Mouse (Mus musculus) kidney, embryonic 15.5 days (tissue): ENCODE data around the gene Cpa5. TPM values are rescaled to one million over a fixed set of nuclear protein-coding genes. Genes with fewer than 3 reads are reported as not detected.

ENCODE experiments used
- ATAC-seq: fragments of 200-750 bp; cut with Nextera tagmentation; replicated peaks from 2 replicates; pipeline ENCODE4 v1.8.0; 2017; ENCODE audit warnings: moderate TSS enrichment; ENCODE audit not compliant: low FRiP score
- H3K27ac ChIP-seq: fragments of 300-500 bp; sonication (generic); 2 replicates; pipeline ENCODE4 v1.5.1; 2015; ENCODE audit warnings: mild to moderate bottlenecking, inconsistent platforms
- H3K27me3 ChIP-seq: fragments of 300-500 bp; sonication (generic); 2 replicates; pipeline ENCODE4 v1.6.1; 2015; ENCODE audit warnings: inconsistent platforms
- H3K36me3 ChIP-seq: fragments of 300-500 bp; sonication (generic); 2 replicates; pipeline ENCODE4 v1.6.1; 2015; ENCODE audit warnings: inconsistent platforms
- H3K4me1 ChIP-seq: fragments of 300-500 bp; sonication (generic); 2 replicates; pipeline ENCODE4 v1.6.1; 2015; ENCODE audit warnings: inconsistent platforms
- H3K4me2 ChIP-seq: fragments of 300-500 bp; sonication (generic); 2 replicates; pipeline ENCODE4 v1.6.1; 2015; ENCODE audit warnings: moderate library complexity, mild to moderate bottlenecking, inconsistent platforms
- H3K4me3 ChIP-seq: fragments of 300-500 bp; sonication (generic); replicated peaks from 2 replicates; pipeline ENCODE4 v1.5.1; 2015; ENCODE audit warnings: mild to moderate bottlenecking, inconsistent platforms
- H3K9ac ChIP-seq: fragments of 300-500 bp; sonication (generic); 2 replicates; pipeline ENCODE4 v1.6.1; 2015; ENCODE audit warnings: mild to moderate bottlenecking, inconsistent platforms
- H3K9me3 ChIP-seq: fragments of 300-500 bp; sonication (generic); replicated peaks from 2 replicates; pipeline ENCODE4 v1.6.1; 2016; ENCODE audit warnings: inconsistent platforms
- WGBS: fragments of 180-500 bp; shearing (Covaris S2); methylation state at CpG from one replicate; pipeline ENCODE4 v1.1.7; 2015; ENCODE audit warnings: mixed read lengths; 5-methylcytosine and 5-hydroxymethylcytosine counted together
- polyA plus RNA-seq: library from polyadenylated mRNA; unstranded; fragments of >200 nt; fragmentation: Nextera tagmentation; extraction: Ambion mirVana; gene quantifications from 2 replicates; pipeline ENCODE4 v1.2.1, GENCODE M21; 2015

The Cpa5 gene
- polyA plus RNA-seq, 1 experiment from 2014 or later, result 0.40 TPM

DNA sequence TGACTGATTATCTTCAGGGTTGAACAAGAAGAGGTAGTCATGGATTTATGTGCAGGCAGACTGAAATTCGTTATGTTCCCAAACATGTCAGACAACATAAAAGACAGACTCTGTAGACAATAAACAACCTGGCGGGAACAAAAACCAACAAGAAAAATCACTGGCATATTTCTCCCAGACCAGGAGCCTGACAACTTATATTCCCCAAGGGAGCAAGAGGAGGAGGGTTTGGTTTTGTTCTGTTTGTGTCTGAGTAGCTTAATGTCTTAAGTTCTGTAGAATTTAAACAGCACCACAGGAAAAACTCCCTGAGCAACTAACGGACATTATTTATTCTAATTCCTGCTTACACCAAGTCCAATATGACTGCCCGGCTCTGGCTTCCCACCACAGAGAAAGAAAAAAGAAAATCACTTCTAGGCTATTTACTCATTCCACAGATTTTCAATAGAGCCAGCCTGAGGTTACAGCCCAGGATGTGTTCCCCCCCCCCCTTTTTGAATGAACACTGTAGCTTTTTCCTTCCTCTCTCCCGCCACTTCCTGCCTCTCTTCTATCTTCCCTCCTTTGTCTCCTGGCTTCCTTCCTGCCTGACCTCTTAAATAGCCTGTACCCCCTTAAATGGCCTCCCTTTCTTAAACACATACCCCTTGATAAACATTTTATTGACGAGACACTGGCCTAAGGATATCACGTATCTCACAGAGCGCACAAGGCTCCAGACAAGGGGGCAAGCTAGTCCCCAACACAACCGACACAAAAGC, 41.8 kb downstream of the Cpa5 start:
- no peak overlapping the region for H3K9ac ChIP-seq
- H3K4me1 ChIP-seq, result peaks cover 59% of the 10 kb centered on the region
- H3K27ac ChIP-seq, result peak overlapping the region; percentile 92
- 29% methylated on average over 9 of the region's 9 CpGs for WGBS
- no peaks in the 10 kb centered on the region for H3K9me3 ChIP-seq
- no peaks in the 10 kb centered on the region for H3K36me3 ChIP-seq
- no peak overlapping the region for H3K4me2 ChIP-seq
- H3K27me3 ChIP-seq, result no peaks in the 10 kb centered on the region
- no peak; the same call in 1 of the 2 replicates for ATAC-seq
- no peak overlapping the region for H3K4me3 ChIP-seq

GRCm38 (mm10) chr6:30653518-30653917, 42.7 kb downstream of the Cpa5 start:
- Histone ChIP-seq H3K4me2 (no peak overlapping the region), H3K27me3 (no peaks in the 10 kb centered on the region), H3K36me3 (no peaks in the 10 kb centered on the region), H3K4me1 (peaks cover 59% of the 10 kb centered on the region), H3K4me3 (no peak overlapping the region), H3K9ac (no peak overlapping the region), H3K27ac (peak overlapping the region; percentile 92), H3K9me3 (no peaks in the 10 kb centered on the region)
- ATAC-seq, result no peak
- 55% methylated on average over 6 of the region's 6 CpGs for WGBS

- H3K4me1 ChIP-seq, result peaks cover 53% of the 10 kb centered on the region
- no peaks in the 10 kb centered on the region for H3K36me3 ChIP-seq
- H3K27ac ChIP-seq, result peak overlapping the region; percentile 92
- WGBS, result 25% methylated on average over 6 of the region's 6 CpGs
- no peaks in the 10 kb centered on the region for H3K9me3 ChIP-seq
- H3K27me3 ChIP-seq, result no peaks in the 10 kb centered on the region
- no peak overlapping the region for H3K4me2 ChIP-seq
- ATAC-seq, result no peak
- no peak overlapping the region for H3K4me3 ChIP-seq
- H3K9ac ChIP-seq, result no peak overlapping the region
Measured at GRCm38 (mm10) chr6:30654402-30654859, 43.6 kb downstream of the Cpa5 start.

GRCm38 (mm10) chr6:30654932-30655331, 44.1 kb downstream of the Cpa5 start:
- 74% methylated on average over 3 of the region's 3 CpGs for WGBS
- H3K36me3 ChIP-seq, result no peaks in the 10 kb centered on the region
- peak overlapping the region; percentile 92 for H3K27ac ChIP-seq

DNA sequence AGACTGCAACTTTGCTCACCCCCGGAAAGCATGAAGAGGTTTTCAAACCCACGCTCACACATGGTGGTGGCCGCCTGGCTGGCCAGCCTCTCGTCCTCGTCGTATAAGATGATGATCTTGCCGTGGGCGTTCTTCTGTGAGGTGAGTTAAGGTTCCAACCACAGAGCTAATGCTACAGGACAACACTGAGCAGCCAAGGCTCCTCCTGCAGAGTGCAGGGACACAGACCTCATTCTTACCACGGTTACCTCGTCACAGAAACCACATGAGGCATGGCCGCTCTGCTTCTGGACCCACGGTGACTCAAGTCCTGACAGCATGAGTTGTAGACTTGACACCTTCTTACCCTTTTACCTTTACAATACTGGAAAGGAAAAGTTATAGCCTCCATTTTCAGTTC, 46.5 kb downstream of the Cpa5 start:
- no peak for ATAC-seq
- 77% methylated on average over 12 of the region's 12 CpGs for WGBS

More at GRCm38 (mm10) chr6:30654932-30655331, 44.1 kb downstream of the Cpa5 start:
- no peak overlapping the region for H3K9ac ChIP-seq
- H3K27me3 ChIP-seq, result no peaks in the 10 kb centered on the region
- H3K9me3 ChIP-seq, result no peaks in the 10 kb centered on the region
- ATAC-seq, result no peak
- H3K4me1 ChIP-seq, result peaks cover 53% of the 10 kb centered on the region
- no peak overlapping the region for H3K4me3 ChIP-seq
- no peak overlapping the region for H3K4me2 ChIP-seq

DNA sequence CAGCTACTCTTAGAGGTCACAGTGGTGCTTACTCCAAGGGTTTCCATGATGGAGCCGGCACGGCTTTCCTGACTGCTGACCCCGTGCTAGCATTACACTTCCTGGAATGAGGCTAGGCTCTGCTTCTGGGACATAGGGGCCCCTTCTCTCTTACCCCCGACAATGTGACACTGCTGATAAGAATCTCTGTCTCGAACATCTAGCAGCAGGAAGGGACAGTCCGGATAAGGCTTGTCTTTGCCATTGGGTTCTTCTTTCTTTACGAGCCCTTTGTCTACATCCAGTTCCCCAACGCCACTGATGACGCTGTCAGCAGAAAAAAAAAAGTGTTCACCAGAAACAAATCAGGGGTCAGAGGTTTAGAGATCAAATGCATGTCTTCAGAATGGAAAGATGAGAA, 47.8 kb downstream of the Cpa5 start:
- H3K4me2 ChIP-seq, result no peak overlapping the region
- H3K9me3 ChIP-seq, result no peaks in the 10 kb centered on the region
- H3K27ac ChIP-seq, result 0 out of 2 replicates have a peak overlapping the region, but pooled peaks have one; percentile 1
- WGBS, result 58% methylated on average over 9 of the region's 9 CpGs
- no peaks in the 10 kb centered on the region for H3K36me3 ChIP-seq
- H3K9ac ChIP-seq, result no peak overlapping the region
- peaks cover 44% of the 10 kb centered on the region for H3K4me1 ChIP-seq
- H3K27me3 ChIP-seq, result no peaks in the 10 kb centered on the region
- H3K4me3 ChIP-seq, result no peak overlapping the region
- ATAC-seq, result no peak

More for the DNA sequence above, 46.5 kb downstream of the Cpa5 start:
- peaks cover 55% of the 10 kb centered on the region for H3K4me1 ChIP-seq
- no peak overlapping the region for H3K9ac ChIP-seq
- no peaks in the 10 kb centered on the region for H3K36me3 ChIP-seq
- no peak overlapping the region for H3K4me3 ChIP-seq
- H3K4me2 ChIP-seq, result no peak overlapping the region
- H3K27me3 ChIP-seq, result no peaks in the 10 kb centered on the region
- H3K9me3 ChIP-seq, result no peaks in the 10 kb centered on the region
- H3K27ac ChIP-seq, result peak overlapping the region; percentile 92

- Histone ChIP-seq H3K4me3 (no peak overlapping the region), H3K4me2 (no peak overlapping the region), H3K27ac (peak overlapping the region; percentile 73), H3K9me3 (no peaks in the 10 kb centered on the region), H3K27me3 (no peaks in the 10 kb centered on the region), H3K9ac (no peak overlapping the region), H3K36me3 (no peaks in the 10 kb centered on the region; the same call in 1 of the 2 replicates), H3K4me1 (peaks cover 38% of the 10 kb centered on the region)
- whole genome bisulfite sequencing, result 74% methylated on average over 6 of the region's 6 CpGs
- ATAC-seq, result no peak
Measured at GRCm38 (mm10) chr6:30664776-30665175, 54.0 kb downstream of the Cpa5 start.

DNA sequence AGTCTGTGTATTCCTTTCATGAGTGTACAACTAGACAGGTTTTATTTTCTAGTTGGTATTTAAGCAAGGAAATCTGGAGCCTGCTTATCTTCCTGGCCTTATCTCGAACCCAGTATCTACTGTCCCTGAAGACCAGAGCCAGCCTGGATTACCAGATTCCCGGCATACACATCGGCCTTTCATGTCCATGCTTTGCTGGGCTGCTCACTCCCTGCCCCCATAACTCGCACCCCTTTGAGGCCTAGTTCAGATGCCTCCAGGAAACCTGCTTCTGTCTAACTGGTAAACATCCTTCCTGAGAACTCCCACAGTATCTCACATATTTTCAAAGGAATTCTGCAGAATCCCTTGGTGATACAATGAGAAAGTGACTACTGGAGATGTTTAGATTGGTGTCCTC, 54.5 kb downstream of the Cpa5 start:
- Histone ChIP-seq H3K9ac (no peak overlapping the region), H3K4me1 (peaks cover 40% of the 10 kb centered on the region), H3K4me3 (no peak overlapping the region), H3K4me2 (no peak overlapping the region), H3K9me3 (no peaks in the 10 kb centered on the region), H3K27ac (peak overlapping the region; percentile 73), H3K36me3 (no peaks in the 10 kb centered on the region; the same call in 1 of the 2 replicates), H3K27me3 (no peaks in the 10 kb centered on the region)
- 67% methylated on average over 4 of the region's 4 CpGs for WGBS
- ATAC-seq, result no peak

DNA sequence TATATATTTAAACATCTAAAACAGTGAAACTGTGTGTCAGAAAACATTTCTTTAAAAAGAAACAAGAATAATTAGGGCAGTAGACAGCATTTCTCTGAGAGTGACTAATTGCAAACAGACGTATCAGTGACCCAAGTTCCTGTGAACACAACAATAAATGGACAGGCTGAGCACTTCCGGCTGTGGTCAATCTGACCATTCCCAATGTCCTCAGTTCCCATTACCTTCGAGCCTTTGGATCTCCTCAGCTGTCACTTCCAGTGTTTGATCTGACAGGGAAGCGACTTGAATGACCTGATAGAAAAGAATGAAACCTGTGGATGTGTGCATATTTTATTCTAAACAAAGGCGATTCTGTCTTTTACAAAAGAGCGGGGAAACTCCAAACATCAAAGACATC, 55.2 kb downstream of the Cpa5 start:
- Histone ChIP-seq H3K36me3 (no peaks in the 10 kb centered on the region; the same call in 1 of the 2 replicates), H3K4me1 (peaks cover 39% of the 10 kb centered on the region), H3K27me3 (no peaks in the 10 kb centered on the region), H3K4me2 (no peak overlapping the region), H3K27ac (peak overlapping the region; percentile 73), H3K9ac (no peak overlapping the region), H3K9me3 (no peaks in the 10 kb centered on the region), H3K4me3 (no peak overlapping the region)
- no peak for ATAC-seq
- 45% methylated on average over 6 of the region's 6 CpGs for WGBS

GRCm38 (mm10) chr6:30667585-30667984, 56.8 kb downstream of the Cpa5 start:
- no peaks in the 10 kb centered on the region for H3K27me3 ChIP-seq

DNA sequence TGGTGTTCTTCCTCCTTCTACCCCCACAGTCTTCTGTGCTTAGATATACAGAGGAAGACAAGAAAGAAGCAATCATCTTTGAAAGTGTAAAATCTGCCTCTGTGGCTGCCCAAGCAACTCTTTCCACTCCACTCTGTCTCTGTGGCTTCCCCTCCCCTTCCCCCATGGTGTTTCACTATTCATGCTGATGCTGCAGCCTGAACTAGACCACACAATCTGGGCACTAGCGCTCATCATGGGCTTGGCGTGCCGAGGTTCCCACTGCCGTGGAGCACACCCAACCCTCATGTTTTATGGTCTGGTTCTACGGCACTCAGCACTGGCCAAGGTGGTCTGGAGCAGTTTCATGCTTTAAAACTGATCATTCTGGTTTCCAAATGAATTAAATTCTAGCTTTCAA, 60.9 kb downstream of the Cpa5 start:
- Histone ChIP-seq H3K27ac (0 out of 2 replicates have a peak overlapping the region, but pooled peaks have one; percentile 16), H3K27me3 (no peaks in the 10 kb centered on the region), H3K9me3 (no peaks in the 10 kb centered on the region), H3K4me2 (no peak overlapping the region), H3K36me3 (no peaks in the 10 kb centered on the region; the same call in 1 of the 2 replicates), H3K9ac (no peak overlapping the region), H3K4me1 (peaks cover 58% of the 10 kb centered on the region), H3K4me3 (no peak overlapping the region)
- WGBS, result 77% methylated on average over 5 of the region's 5 CpGs
- ATAC-seq, result no peak

More at GRCm38 (mm10) chr6:30667585-30667984, 56.8 kb downstream of the Cpa5 start:
- Histone ChIP-seq H3K9me3 (no peaks in the 10 kb centered on the region), H3K4me2 (no peak overlapping the region), H3K4me1 (peaks cover 47% of the 10 kb centered on the region), H3K27ac (peak overlapping the region; percentile 56), H3K9ac (no peak overlapping the region), H3K4me3 (no peak overlapping the region), H3K36me3 (no peaks in the 10 kb centered on the region; the same call in 1 of the 2 replicates)
- no peak for ATAC-seq
- WGBS, result 47% methylated on average over 5 of the region's 5 CpGs

GRCm38 (mm10) chr6:30673764-30674561, 63.2 kb downstream of the Cpa5 start:
- H3K36me3 ChIP-seq, result no peaks in the 10 kb centered on the region; the same call in 1 of the 2 replicates
- H3K4me2 ChIP-seq, result peak overlapping the region; percentile 44
- H3K27ac ChIP-seq, result peak overlapping the region; percentile 97
- H3K27me3 ChIP-seq, result no peaks in the 10 kb centered on the region
- WGBS, result 21% methylated on average over 14 of the region's 14 CpGs
- H3K4me1 ChIP-seq, result peaks cover 51% of the 10 kb centered on the region
- no peaks in the 10 kb centered on the region for H3K9me3 ChIP-seq
- H3K4me3 ChIP-seq, result no peak overlapping the region
- no peak overlapping the region for H3K9ac ChIP-seq
- ATAC-seq, result peak; percentile 55; the same call in 1 of the 2 replicates
